Mouse (Mus musculus) kidney, adult 11 months (tissue): ENCODE results near the gene Gm28308.
A peak's percentile ranks its signal among the peaks of the same experiment; 100 is the strongest.

ENCODE experiments used
- DNase-seq: peaks from one replicate; pipeline ENCODE4 v3.0.0; 2022

Gene Gm28308

DNA sequence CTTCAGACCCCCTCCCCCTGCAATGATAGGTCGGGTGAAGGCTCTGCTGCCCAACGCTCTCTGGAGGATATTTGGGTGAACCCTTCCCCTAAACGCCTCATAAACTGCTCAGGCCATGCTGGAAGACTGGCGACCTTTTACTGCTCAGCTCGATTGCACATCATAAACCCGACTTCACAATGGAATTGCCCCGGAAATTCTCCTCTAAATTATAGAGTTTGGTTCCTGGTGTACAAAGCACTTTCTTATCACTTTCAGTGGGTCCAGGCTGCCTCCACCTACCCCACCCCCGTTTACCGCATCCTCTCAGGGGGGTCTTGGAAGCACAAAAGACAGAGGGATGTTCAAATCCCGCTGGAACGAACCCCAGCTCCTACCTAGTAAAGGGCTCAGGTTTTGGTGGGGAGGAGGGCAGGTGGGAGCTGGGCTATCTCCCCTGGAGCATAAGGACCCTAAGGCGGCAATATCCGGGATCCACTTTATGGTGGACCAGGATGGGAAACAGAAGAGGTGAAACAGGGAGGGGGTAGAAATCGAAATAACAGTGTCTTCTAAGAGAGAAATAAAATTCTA, 5.6 kb upstream of the Gm28308 start:
- DNase-seq, result peak; percentile 48

DNA sequence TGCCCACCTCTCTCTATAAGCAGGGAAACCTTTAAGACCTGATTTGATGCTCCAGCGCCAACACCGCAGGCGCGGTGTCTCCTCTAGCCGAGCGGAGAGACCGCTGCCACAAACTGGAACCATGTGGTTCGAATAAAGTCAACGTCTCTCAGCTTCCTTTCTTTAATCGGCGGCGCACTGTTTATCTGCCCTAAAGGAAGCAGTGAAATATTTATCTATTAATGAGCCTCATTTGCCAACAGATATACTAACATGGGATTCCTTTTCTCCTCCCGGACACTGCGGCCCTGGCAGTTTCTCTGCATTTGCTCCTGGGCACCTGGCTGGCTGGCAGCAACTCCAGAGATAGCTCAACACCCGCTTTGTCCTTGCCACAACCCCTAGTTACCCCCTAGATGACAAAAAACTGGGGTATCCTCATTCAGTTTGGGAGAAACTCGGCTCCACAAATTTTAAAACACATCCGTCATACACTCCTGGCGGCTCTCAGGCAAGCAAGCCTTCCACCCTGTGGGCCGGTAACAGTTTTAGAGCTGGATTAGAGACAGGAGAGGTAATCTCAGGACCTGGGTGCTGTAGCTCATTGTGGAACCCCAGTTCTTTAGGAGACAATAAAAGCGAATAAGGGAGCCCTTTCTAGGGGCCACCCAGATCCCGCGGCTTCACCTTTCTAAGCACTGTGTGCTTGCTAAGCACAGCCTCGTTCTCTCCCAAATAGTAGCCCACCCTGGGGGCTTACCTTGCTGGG, 4.9 kb upstream of the Gm28308 start:
- peak; percentile 35 for DNase-seq

DNA sequence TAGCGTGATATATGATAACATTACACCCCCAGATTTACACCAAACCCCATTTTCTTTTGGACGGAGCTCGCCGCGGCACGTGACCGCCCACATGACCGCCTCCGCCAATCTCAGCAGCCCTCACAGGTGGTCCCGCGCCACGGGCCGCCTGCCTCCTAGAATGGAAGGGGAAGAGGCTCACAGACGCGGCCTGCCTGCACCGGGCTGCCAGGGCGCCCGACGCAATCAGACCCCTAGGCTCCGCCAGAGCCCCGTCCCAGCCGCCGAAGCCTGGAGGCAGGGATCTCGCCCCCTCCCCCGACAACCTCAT, 4.3 kb upstream of the Gm28308 start:
- peak; percentile 93 for DNase-seq

DNA sequence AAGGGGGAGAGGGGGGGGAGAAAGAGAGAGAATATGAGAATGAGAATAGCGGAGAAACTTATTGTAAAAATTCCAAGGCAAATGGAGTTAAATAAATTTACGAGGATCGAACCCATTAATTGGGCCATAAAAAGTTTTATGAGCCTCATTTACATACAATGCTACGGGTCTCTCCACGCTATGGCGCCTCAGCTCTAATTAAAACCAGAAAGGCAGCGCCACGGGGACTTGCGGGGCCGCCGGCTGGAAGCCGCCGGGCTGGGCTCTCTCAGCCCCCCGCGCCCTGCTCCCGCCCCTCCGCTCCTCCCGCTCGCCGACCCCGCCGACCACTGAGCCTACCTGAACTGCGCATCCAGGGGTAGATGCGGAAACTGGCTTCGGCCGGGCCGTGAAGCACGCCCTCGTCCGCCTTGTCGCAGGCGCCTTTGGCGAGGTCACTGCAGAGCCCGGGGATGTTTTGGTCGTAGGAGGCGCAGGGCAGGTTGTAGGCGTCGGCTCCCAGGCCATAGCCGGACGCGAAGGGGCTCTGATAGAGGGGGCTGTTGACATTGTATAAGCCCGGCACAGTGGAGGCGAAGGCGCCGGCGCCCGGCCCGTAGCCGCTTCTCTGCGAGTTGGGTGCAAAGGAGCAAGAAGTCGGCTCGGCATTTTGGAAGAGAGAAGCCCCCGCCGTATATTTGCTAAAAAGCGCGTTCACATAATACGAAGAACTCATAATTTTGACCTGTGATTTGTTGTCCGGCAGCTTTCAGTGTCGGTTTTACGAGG, 3.7 kb upstream of the Gm28308 start:
- DNase-seq, result no peak

DNA sequence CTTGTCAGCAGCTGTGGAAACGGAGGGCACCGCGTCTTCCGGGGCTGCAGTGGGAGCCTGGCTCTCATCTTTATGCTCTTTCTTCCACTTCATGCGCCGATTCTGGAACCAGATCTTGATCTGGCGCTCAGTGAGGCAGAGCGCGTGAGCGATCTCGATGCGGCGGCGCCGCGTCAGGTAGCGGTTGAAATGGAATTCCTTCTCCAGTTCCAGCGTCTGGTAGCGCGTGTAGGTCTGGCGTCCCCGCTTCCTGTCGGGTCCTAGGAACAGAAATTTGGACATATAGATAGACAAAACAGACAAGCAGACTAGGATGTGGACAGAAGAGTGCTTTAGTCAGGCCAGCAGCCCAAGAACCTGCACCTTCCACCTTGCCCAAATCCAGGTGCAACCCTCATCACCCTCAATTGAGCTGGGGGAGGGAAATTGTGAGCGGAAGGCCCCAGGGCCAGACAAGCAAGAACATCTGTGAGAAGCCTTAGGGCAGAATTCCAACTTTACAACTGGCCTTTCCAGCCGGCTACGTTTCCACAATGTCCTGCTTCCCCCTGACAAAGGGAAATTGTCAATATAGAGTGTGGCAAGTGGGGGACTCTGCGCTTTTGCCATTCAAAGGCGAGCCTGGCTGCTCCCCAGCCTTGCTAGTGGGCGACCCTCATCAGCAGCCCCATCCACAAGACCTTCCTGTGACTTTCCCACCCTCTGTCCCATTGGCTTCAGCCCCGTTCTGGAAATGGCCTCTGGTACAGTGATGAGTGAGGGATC, 2.8 kb upstream of the Gm28308 start:
- DNase-seq, result peak; percentile 42

DNA sequence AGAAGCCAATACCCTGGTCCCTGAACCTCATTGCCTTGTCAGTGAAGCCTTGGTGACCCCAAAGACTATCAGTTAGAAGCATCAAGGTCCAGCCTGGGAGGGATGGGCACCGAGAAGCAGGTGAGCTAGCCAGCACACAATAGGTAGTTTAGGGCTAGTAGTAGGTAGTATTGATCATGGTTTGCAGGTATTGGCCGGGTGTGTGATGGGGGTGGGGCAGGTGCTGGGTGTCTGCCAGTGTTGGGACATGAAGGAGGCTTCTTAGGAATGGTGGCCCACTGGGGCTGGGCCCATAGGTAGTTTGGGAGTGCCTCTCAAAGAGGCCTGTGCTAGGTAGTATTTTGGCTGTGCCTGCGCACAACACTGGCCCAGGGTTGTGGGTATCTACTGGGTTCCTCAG, 1.9 kb upstream of the Gm28308 start:
- DNase-seq, result peak; percentile 28

DNA sequence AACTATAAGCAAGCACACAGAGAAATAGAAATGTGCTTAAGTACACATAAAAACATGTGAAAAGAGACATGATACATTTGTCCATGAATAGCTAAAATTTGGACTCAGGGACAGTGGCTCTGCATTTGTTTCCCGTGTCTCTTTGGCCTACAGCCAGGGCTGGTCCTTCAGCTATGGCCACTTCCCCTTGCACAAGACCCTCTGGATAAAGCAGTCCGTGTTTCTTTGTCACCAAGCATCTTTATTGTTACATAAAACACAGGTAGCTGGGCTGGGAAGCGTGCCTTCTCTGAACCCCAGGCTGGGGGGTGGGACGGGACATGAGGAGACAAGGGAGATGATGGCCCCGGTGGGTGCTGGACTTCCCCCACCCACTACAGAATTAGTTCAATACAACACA, 1.1 kb upstream of the Gm28308 start:
- peak; percentile 23 for DNase-seq

DNA sequence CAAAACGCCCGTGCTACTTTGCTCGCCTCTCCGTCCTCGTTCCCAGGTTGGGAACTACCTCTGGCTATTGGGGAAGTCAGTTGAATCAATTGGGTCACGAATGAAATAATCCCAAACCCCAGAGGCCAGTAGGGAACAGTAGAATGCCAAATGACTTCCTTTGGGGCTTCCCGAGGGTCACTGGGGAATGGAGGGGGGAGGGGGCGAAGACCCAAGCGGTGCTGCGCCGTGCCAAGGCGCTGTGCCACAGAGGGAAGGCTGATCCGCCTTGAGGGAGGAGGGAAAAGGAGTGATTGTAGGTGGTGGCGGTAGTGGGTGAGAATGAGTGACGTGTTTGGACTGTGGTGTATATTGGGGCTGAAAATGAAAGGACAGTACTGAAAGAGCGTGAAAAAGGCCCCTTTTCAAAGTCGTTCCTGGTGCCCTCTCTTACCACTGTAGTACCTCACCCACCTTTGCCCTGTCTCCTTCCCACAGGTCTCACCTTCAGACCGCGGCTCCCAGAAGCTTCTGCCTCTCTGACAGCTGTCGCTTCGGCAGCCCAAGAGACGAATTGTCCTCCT, 502 bp downstream of the Gm28308 start:
- DNase-seq, result peak; percentile 78

DNA sequence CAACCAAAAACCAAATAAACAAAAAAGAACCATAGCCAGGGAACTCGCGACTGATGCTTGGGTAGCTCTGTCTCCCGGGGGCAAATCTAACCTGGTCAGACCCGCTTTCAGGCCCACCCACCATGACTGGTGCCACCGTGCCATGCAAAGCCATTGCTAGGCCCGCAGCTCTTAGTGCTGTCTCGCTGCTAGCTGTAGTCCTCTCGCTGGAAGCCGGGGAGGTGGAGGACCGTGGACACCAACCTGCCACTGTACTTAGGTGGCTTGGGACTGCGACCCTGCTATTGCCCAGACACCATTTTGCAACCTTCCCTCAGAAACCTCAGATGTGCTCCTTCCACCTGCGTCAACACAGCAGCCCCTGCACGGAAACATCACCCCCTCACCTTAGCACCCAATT, 1.2 kb downstream of the Gm28308 start:
- DNase-seq, result peak; percentile 53

DNA sequence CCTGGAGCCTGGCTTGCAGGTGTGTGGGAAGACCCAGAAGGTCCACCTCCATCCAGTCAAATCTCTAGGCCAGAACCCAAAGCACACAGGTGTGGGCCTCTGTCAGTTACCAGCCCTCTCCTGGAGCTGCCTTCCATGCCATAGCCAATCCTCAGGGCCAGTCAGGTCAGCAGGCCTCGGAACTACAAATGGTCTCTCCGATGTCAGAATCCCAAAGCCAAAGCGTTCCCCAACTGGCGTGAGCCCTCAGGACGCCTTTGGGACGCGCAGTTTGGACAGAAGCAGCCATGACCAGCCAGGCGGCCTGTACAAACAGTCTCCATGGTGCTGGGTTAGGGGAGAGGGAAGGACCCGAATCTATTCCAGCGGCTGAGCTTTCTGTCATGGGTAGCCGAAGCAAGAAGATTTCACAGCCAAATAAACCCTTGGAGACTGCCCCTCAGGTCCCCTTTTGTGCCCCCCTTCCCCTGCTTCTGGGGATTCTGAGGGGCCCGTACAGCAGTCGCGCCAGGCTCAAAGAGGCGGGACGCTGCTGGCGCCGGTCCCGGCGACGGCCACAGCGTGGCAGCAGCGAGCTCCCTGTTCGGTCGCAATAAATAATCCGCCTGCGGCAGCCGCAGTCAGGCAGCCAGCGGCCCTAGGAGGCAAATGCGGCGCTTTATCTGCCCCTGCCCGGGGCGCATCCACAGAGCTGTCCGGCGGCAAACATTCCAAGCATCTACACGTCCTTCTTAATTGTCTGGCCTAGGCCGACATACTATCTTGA, 1.8 kb downstream of the Gm28308 start:
- DNase-seq, result peak; percentile 81

DNA sequence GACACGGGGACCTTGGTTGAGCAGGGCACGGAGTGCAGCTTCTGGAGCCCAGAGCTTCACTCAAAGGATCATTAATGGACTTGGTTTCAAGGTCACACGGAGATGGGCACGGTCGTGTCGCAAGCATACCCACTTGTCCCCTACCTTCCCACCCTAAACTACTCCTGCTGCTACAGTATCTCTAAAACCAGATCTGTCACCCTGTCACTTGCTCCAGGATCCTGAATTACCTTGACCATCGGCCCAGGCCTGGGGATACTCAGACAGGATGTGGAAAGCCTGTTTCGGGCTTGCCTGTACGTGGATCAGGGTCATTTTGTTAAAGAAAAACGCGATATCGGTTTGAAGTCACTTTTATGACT, 3.5 kb downstream of the Gm28308 start:
- DNase-seq, result no peak

DNA sequence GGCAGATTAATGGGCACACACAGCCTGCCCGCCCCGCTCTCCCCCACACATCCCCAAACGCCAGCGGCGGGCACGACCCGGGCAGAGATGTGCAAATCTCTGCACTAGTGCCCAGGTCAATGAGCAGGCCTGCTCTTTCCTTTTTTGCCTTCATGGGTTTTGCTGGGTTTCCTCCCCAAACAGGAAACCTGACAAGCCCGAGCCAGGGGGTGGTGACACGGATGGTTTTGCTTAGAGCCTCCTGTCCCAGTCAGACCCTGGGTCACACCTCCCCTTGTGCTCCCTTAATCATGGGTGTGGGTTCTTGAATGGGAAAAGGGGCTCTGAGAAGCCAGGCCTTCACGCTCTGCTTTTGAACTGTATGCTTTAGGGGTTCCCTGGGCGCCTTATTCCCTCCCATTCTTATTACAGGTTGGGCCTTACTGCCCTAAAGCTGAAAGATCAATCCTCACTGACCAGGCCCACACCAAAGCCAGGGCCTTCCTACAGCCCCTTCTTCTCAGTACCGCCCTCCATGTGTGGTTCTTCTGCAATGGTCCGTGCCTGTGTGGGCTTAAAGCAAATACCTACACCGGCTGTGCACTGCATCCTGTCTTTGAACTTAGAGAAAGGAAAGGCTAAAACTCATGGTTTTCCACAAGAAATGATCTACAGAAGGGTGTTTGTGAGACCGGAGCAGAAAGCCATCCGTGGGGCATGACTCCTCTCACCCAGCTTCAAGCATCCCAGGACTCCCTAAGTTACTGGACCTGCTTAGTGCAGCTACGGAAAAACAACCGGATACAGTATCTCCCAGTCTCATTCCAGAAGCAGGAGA, 4.1 kb downstream of the Gm28308 start:
- DNase-seq, result peak; percentile 24

DNA sequence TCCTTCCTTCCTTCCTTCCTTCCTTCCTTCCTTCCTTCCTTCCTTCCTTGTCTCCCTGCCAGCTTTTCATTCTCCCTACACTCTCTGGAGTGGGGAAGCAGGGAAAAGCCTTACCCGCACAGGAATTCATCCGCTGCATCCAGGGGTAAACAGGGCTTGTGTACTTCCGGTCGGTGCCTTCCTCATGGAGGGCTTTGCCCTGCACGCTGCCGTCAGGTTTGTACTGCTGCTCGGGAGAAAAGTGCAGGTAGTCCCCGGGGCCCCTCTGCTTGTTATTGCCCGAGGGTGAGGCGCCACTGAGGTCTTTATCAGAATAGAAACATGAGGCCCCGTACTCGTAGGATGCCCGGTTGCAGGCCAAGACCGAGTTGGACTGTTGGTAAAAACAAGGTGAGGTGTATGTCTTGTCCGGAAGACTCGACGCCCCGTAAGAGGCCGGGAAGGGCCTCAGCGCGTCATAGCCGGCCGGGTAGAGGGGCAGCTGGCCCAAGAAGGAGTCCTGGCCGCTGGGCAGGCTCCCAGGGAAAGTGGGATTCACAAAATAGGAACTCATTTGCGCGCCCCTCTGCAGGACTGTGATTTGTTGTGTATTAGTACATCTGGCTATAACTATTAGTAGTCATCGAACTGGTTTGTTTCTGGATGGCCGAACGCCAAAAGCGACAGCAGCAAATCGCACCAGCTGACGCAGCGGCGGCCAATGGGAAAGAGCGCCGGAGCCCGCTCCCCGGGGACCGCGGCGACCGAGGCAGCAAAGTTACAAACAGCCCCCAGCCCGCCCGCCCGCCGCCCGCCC, 4.9 kb downstream of the Gm28308 start, which contains the start of gene Hoxa6:
Hoxa6 (minus strand) TSS at position 651 of the 796 bp plus-strand sequence.
- peak; percentile 75 for DNase-seq

DNA sequence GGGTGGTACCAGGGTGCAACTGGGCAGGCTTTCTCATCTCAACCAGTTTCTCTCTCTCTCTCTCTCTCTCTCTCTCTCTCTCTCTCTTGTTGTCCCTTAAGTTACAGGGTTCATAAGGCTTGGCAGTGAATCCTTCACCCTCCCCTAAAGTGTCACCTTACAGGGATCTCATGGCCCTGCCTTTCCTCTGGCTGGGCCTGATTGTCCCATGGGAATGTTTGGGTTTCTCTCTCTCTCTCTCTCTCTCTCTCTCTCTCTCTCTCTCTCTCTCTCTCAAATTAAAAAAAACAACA, 5.5 kb downstream of the Gm28308 start:
- no peak for DNase-seq

DNA sequence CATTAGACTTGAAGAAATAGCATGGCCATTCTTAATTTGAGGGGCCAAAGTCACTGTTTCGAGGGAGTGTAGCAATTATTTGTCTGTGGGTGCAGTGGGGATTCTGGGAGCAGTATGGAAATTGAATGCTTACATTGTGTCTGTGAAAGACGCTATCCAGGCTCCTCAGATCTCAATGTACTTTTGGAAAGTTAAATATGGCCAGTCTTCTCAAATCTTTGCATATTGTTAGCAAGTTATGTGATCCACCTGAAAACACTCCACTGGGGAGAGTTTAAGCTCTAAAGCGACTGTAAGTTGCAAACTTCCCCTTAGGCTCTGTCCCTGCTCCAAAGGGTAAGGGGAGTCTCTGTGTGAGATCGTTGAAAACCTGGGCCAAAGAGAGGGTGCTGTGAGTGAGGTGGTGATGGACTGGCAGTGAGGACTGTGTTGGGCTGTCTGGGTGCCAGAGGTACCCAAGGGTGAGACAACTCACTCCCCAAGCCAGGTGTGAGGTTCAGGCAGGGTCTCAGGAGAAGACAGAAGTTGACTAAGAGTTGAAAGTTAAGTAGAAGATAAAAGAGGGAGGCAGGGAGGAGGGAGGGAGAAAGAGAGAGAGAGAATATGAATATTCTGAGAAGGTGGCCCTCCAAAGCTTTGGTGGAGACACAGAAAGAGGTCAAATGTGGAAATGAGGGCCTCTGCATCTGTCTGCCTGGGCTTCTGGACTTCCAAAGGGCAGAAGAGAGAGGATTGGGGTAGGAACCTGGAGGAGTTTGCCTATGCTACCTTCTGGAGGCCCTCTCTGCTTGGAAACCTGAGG, 6.1 kb downstream of the Gm28308 start:
- DNase-seq, result no peak

DNA sequence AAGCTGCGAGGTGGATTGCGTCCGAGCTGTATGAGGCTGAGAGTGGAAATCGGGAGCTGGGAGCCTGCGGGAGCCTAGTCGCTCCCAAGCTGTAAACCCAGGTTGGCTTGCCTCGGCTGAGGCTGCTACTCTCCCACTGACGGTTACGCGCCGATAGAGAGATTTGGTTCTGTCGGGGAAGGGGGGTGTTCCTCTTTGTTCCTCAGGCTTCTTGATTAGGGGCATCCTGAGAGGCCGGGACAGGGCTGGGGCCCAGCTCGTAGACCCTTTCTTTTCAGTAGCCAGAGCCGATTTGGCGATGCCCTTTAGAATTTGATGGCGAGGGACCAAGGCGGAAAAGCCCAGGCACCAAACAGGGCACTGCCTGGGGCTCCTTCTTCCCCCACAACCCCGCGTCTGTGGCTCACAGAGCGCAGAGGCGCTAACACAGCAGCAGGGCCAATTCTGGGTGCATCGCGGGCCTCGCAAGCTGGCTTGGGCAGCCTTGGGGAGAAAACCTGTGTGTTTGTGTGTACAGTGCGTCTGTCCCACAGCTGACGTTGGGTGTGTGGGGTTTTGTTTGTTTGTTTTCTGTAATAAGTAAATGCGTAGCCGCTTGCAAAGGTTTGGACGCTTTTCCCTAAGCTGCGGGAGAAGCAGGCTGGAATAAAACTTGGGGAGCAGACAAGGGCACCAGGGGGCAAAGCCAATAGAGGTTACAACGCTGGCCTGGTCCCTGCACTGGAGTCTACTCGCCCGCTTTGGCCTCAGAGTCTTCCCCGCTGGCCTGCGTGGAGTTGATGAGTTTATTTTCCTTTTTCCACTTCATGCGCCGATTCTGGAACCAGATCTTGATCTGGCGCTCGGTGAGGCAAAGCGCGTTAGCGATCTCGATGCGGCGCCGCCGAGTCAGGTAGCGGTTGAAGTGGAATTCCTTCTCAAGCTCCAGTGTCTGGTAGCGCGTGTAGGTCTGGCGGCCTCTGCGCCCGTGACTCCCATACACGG, 7.2 kb downstream of the Gm28308 start:
- DNase-seq, result peak; percentile 16

DNA sequence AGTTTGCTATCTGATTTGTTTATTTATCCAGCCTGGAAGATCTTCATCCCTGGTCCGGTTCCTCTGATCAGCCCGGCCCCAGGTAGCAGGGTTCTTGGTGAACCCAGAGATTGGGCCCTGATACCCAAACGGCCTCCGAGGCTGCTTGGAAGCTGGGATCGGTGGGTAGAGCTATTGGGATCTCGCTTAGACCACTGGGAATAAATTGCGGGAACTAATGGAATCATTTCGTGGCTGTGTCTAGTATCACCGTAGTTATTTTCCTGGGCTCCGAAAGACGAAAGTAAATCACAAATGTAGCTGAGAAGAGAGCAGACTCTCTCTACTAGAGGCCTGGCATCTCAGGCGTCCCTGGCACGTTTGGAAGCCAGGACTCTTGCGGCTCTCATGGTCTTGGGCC, 7.9 kb downstream of the Gm28308 start:
- peak; percentile 20 for DNase-seq

DNA sequence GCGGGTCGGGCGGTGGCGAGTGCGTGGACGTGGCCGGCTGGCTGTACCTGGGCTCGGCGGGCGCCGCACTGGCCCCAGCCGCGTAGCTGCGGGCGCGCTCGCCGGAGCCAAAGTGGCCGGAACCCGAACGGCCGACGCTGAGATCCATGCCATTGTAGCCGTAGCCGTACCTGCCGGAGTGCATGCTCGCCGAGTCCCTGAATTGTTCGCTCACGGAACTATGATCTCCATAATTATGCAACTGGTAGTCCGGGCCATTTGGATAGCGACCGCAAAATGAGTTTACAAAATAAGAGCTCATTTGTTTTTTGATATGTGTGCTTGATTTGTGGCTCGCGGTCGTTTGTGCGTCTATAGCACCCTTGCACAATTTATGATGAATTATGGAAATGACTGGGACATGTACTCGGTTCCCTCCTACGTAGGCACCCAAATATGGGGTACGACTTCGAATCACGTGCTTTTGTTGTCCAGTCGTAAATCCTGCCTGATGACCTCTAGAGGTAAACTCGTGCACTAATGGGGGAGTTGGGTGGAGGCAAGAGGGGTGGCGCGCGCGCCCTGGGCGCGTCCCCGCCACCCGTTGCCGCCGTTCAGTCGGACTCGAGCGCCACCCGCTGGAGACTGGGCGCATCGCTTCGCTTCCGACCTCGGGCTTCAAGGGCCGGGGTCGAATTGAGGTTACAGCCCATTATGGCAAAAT, 8.9 kb downstream of the Gm28308 start, which contains the start of gene Hoxa5:
Hoxa5 (minus strand) TSS at position 538 of the 703 bp plus-strand sequence.
- DNase-seq, result peak; percentile 93
